8 mouse cellular contexts compared by ENCODE assay signal in the genomic region with DNA sequence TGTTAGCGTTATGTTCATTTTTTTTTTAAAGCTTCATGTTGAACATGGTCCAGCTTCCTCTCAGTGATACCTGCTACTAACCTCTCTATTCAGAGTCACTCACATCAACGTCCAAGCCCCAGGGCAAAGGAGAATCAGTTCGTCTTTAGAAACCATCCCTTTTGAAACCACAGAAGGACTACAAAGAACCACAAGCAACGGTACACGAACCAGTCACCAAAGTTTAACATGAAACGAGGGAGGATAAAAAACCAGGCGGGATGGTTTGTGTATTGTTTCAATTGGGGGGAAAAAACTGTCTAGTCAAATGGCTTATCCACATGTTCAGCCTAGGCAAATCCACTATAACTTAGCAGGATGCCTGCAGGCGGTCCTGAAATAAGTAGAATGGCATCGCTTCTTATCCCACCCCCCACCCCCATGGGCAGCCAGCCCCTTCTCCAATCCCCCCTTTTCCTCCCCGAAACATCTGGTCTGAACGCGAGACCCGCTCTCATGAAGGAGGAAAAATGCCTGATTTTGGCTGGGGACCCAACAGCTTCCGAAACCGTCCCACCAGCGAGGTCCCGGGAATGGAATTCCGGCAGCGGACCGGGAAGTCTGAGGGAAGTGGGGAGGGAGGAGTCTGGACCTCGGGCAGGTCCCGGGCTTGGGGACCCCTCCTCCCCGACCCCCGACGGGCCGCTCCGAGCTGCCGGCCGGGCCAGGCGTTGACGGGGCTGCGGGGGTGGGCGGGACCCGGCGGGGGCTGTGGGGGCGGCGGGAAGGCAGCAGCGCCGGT. TPM values are rescaled to one million over a fixed set of nuclear protein-coding genes. Genes with fewer than 3 reads are reported as not detected.
A peak's percentile ranks its signal among the peaks of the same experiment; 100 is the strongest.
DNase-seq lines count a peak whose midpoint lies in the region; ATAC-seq and TF ChIP-seq lines count a peak whose summit lies in the region.

No protein-coding gene starts in this region.

- peaks cover 28% of the 10 kb centered on the region for H3K4me1 ChIP-seq in heart, embryonic 10.5 days
- peaks cover 17% of the 10 kb centered on the region for H3K4me1 ChIP-seq in midbrain, embryonic 13.5 days (replicated peaks)

- no peaks in the 10 kb centered on the region for H3K9me3 ChIP-seq in heart, embryonic 10.5 days
- H3K9me3 ChIP-seq in midbrain, embryonic 13.5 days: no peaks in the 10 kb centered on the region

- peak in 1 of 2 experiments; percentile 17 for DNase-seq in left cerebral cortex, adult 2 months (ENCODE audit: extremely low spot score in 1 of 2, low spot score in 2 of 2)
- no peak for DNase-seq in left cerebral cortex, adult 8-10 months (ENCODE audit: low spot score in 2 of 2)
- peak; percentile 22 for DNase-seq in adrenal gland, postnatal 25 days
- peak; percentile 77 for DNase-seq in heart, embryonic 10.5 days (ENCODE audit: low spot score)
- peak; percentile 74 for DNase-seq in kidney, postnatal 14 days
- no peak for DNase-seq in adipocyte (ENCODE audit: low spot score)
- no peak for DNase-seq in cerebellum, adult 9-11 months

- H3K4me2 ChIP-seq in midbrain, embryonic 13.5 days (replicated peaks): peak overlapping the region; percentile 74

- no peak; the same call in none of the 2 replicates for ATAC-seq in midbrain, embryonic 13.5 days

- WGBS in heart, embryonic 10.5 days: 2% methylated on average over 35 of the region's 39 CpGs
- WGBS in midbrain, embryonic 13.5 days: 2% methylated on average over 34 of the region's 39 CpGs

- H3K36me3 ChIP-seq in heart, embryonic 10.5 days: no peaks in the 10 kb centered on the region
- no peaks in the 10 kb centered on the region for H3K36me3 ChIP-seq in midbrain, embryonic 13.5 days

- no peak for TF ChIP-seq CTCF in left cerebral cortex, adult 2 months (IDR thresholded peaks at IDR 0.05)

- peak overlapping the region; percentile 82 for H3K27ac ChIP-seq in left cerebral cortex, adult 2 months
- H3K27ac ChIP-seq in heart, embryonic 10.5 days: peak overlapping the region; percentile 97
- peak overlapping the region; percentile 82 for H3K27ac ChIP-seq in midbrain, embryonic 13.5 days

- H3K4me3 ChIP-seq in left cerebral cortex, adult 2 months: peak overlapping the region; percentile 72
- peak overlapping the region; percentile 95 for H3K4me3 ChIP-seq in heart, embryonic 10.5 days
- H3K4me3 ChIP-seq in midbrain, embryonic 13.5 days (replicated peaks): peak overlapping the region; percentile 82

- no peaks in the 10 kb centered on the region for H3K27me3 ChIP-seq in heart, embryonic 10.5 days (ENCODE audit: insufficient read depth, poor library complexity, severe bottlenecking)
- peaks cover 15% of the 10 kb centered on the region for H3K27me3 ChIP-seq in midbrain, embryonic 13.5 days

- intact Hi-C loops in left cerebral cortex, adult 2 months (cut with DNase I): loop anchor here (1.0 to 2.0 kb wide), 2 partner anchors 43 to 52 kb away; no protein-coding TSS in a partner anchor

- peak overlapping the region; percentile 86 for H3K9ac ChIP-seq in midbrain, embryonic 13.5 days (replicated peaks)

RNA-seq across cellular contexts. Expression of a gene that starts 0.7 kb away (rescaled TPM):
- 10 to 100 TPM in 1 of 2 experiments, 1 to 10 TPM in 1; 10.0 to 11.4 TPM for total RNA-seq in left cerebral cortex, adult 2 months (2021)
- total RNA-seq in left cerebral cortex, adult 8-10 months (2022): 10 to 100 TPM; 10.7 to 14.2 (median 12.7) TPM
- total RNA-seq in adrenal gland, postnatal 25 days (2021): 16.4 and 24.1 TPM in 2 replicates
- 14.3 and 17.5 TPM in 2 replicates for polyA plus RNA-seq in heart, embryonic 10.5 days (2016; fragmentation: Nextera tagmentation; extraction: Ambion mirVana)
- polyA plus RNA-seq in midbrain, embryonic 13.5 days (2015; fragmentation: Nextera tagmentation; extraction: Ambion mirVana): 8.5 and 8.7 TPM in 2 replicates

RNA-seq across cellular contexts. Expression of a gene that starts 23.1 kb away (rescaled TPM):
- 100 to 1,000 TPM; 332 to 333 TPM for total RNA-seq in left cerebral cortex, adult 2 months (2021)
- 100 to 1,000 TPM; 336 to 365 (median 345) TPM for total RNA-seq in left cerebral cortex, adult 8-10 months (2022)
- total RNA-seq in adrenal gland, postnatal 25 days (2021): 719 and 813 TPM in 2 replicates
- polyA plus RNA-seq in heart, embryonic 10.5 days (2016; fragmentation: Nextera tagmentation; extraction: Ambion mirVana): 295 and 308 TPM in 2 replicates
- polyA plus RNA-seq in midbrain, embryonic 13.5 days (2015; fragmentation: Nextera tagmentation; extraction: Ambion mirVana): 228 and 244 TPM in 2 replicates

Comparison
In these comparisons a context has a peak if more than half of its experiments do, and no peak if none do; other contexts are left out.
1. DNase-seq: peak in adrenal gland, postnatal 25 days (single experiment), heart, embryonic 10.5 days (single experiment) and kidney, postnatal 14 days (single experiment); none in left cerebral cortex, adult 8-10 months (0 of 2), adipocyte (single experiment) and cerebellum, adult 9-11 months (single experiment).
2. Peak in every context shown above with its lines, with median percentiles within 50 percentile points of each other: H3K27ac ChIP-seq and H3K4me3 ChIP-seq.